Comparison of ENCODE assay signal across 10 mouse cellular contexts in genomic region chr9:115858848-115859247, GRCm38 (mm10). TPM values are rescaled to one million over a fixed set of nuclear protein-coding genes. Genes with fewer than 3 reads are reported as not detected.
DNase-seq lines count a peak whose midpoint lies in the region; ATAC-seq and TF ChIP-seq lines count a peak whose summit lies in the region.
"Had no signal": no experiment of that assay in that cellular context is flagged by ENCODE, and none has a peak within 500 bp of the region (broad histone marks: within the 10 kb centered on the region; RNA-seq: fewer than 3 reads in every experiment).

No protein-coding gene starts in this region.

- TF ChIP-seq EP300 in heart, postnatal 0 days (IDR thresholded peaks at IDR 0.05; ENCODE audit: low read depth): no peak

- WGBS in heart, postnatal 0 days: 42% methylated on average over 3 of the region's 3 CpGs
- WGBS in midbrain, embryonic 14.5 days: 79% methylated on average over 3 of the region's 3 CpGs
- 83% methylated on average over 3 of the region's 3 CpGs for WGBS in midbrain, embryonic 15.5 days
- WGBS in midbrain, embryonic 13.5 days: 82% methylated on average over 3 of the region's 3 CpGs

- H3K4me3 ChIP-seq in heart, postnatal 0 days (ENCODE audit: low read depth, low read length): no peak overlapping the region
- H3K4me3 ChIP-seq in midbrain, embryonic 14.5 days (replicated peaks; ENCODE audit: low read depth, low read length): no peak overlapping the region
- no peak overlapping the region for H3K4me3 ChIP-seq in midbrain, embryonic 15.5 days
- no peak overlapping the region for H3K4me3 ChIP-seq in midbrain, embryonic 13.5 days (replicated peaks)

- H3K4me2 ChIP-seq in heart, postnatal 0 days (ENCODE audit: low read depth, low read length): no peak overlapping the region
- H3K4me2 ChIP-seq in midbrain, embryonic 14.5 days (ENCODE audit: low read length): no peak overlapping the region
- no peak overlapping the region for H3K4me2 ChIP-seq in midbrain, embryonic 15.5 days
- H3K4me2 ChIP-seq in midbrain, embryonic 13.5 days (replicated peaks): no peak overlapping the region

- H3K9me3 ChIP-seq in heart, postnatal 0 days (replicated peaks; ENCODE audit: control insufficient read depth, low read length): no peaks in the 10 kb centered on the region
- H3K9me3 ChIP-seq in midbrain, embryonic 14.5 days (ENCODE audit: control insufficient read depth, low read length): no peaks in the 10 kb centered on the region
- no peaks in the 10 kb centered on the region for H3K9me3 ChIP-seq in midbrain, embryonic 15.5 days
- no peaks in the 10 kb centered on the region for H3K9me3 ChIP-seq in midbrain, embryonic 13.5 days

- no peak; the same call in 1 of the 2 replicates for ATAC-seq in heart, postnatal 0 days (ENCODE audit: insufficient read depth, low read depth)
- no peak for ATAC-seq in midbrain, embryonic 14.5 days (ENCODE audit: low FRiP score, low TSS enrichment)
- ATAC-seq in midbrain, embryonic 15.5 days (replicated peaks): no peak
- ATAC-seq in common myeloid progenitor, adult 5-6 weeks (replicated peaks; ENCODE audit: low read depth, poor library complexity, severe bottlenecking): peak; percentile 78
- no peak for ATAC-seq in midbrain, embryonic 13.5 days
- no peak for ATAC-seq in erythroid progenitor cell, adult 5-6 weeks (replicated peaks; ENCODE audit: low FRiP score, poor library complexity, severe bottlenecking)

- no peak for DNase-seq in heart, postnatal 0 days (ENCODE audit: low spot score)
- no peak for DNase-seq in heart, postnatal 25 days (ENCODE audit: low spot score)
- peak; percentile 39 for DNase-seq in midbrain, embryonic 14.5 days
- DNase-seq in thymus, postnatal 0 days (ENCODE audit: low spot score): peak; percentile 15

- no peak overlapping the region for H3K27ac ChIP-seq in heart, postnatal 0 days (ENCODE audit: low read depth)
- no peak overlapping the region for H3K27ac ChIP-seq in midbrain, embryonic 14.5 days (replicated peaks; ENCODE audit: low read depth, low read length)
- no peak overlapping the region for H3K27ac ChIP-seq in midbrain, embryonic 15.5 days
- H3K27ac ChIP-seq in midbrain, embryonic 13.5 days: no peak overlapping the region
- H3K27ac ChIP-seq: macrophage had no signal

- H3K27me3 ChIP-seq in heart, postnatal 0 days (ENCODE audit: control insufficient read depth, insufficient read depth, low read length): no peaks in the 10 kb centered on the region
- H3K27me3 ChIP-seq in midbrain, embryonic 14.5 days (ENCODE audit: control insufficient read depth, insufficient read depth, low read length): no peaks in the 10 kb centered on the region
- H3K27me3 ChIP-seq in midbrain, embryonic 15.5 days (replicated peaks): no peaks in the 10 kb centered on the region
- H3K27me3 ChIP-seq in midbrain, embryonic 13.5 days: no peaks in the 10 kb centered on the region

- intact Hi-C loops in heart, postnatal 25 days (cut with DNase I): no loop called here

- TF ChIP-seq CTCF in heart, postnatal 0 days (IDR thresholded peaks at IDR 0.05; ENCODE audit: low read depth): peak; percentile 56

- no peaks in the 10 kb centered on the region for H3K4me1 ChIP-seq in heart, postnatal 0 days (ENCODE audit: control insufficient read depth, insufficient read depth)
- H3K4me1 ChIP-seq in midbrain, embryonic 14.5 days (ENCODE audit: control insufficient read depth, insufficient read depth, low read length): no peaks in the 10 kb centered on the region
- H3K4me1 ChIP-seq in midbrain, embryonic 15.5 days: no peaks in the 10 kb centered on the region
- H3K4me1 ChIP-seq in midbrain, embryonic 13.5 days (replicated peaks): no peaks in the 10 kb centered on the region

- H3K36me3 ChIP-seq in heart, postnatal 0 days (replicated peaks; ENCODE audit: control insufficient read depth, insufficient read depth, low read length): no peaks in the 10 kb centered on the region
- H3K36me3 ChIP-seq in midbrain, embryonic 14.5 days (ENCODE audit: control insufficient read depth, insufficient read depth, low read length): no peaks in the 10 kb centered on the region
- no peaks in the 10 kb centered on the region for H3K36me3 ChIP-seq in midbrain, embryonic 15.5 days (replicated peaks)
- H3K36me3 ChIP-seq in midbrain, embryonic 13.5 days: no peaks in the 10 kb centered on the region

- H3K9ac ChIP-seq in heart, postnatal 0 days (replicated peaks; ENCODE audit: low read depth, low read length): no peak overlapping the region
- H3K9ac ChIP-seq in midbrain, embryonic 14.5 days (replicated peaks; ENCODE audit: low read length): no peak overlapping the region
- H3K9ac ChIP-seq in midbrain, embryonic 15.5 days: no peak overlapping the region
- H3K9ac ChIP-seq in midbrain, embryonic 13.5 days (replicated peaks): no peak overlapping the region

RNA-seq across cellular contexts. Expression of gene Gadl1, which starts 50.4 kb away (rescaled TPM):
- total RNA-seq in heart, postnatal 0 days (2014; rRNA removed; ENCODE audit: low replicate concordance): 0.19 and 2.6 TPM in 2 replicates
- polyA plus RNA-seq in heart, postnatal 0 days (2015; fragmentation: Nextera tagmentation; extraction: Ambion mirVana): 0.74 and 1.1 TPM in 2 replicates
- total RNA-seq in heart, postnatal 25 days (2021): under 1 TPM in 1 of 2 experiments, not detected in 1; 0.05 TPM
- 0.13 and 0.32 TPM in 2 replicates for polyA plus RNA-seq in midbrain, embryonic 14.5 days (2014; fragmentation: Nextera tagmentation; extraction: Ambion mirVana)
- 0.18 and 0.49 TPM in 2 replicates for polyA plus RNA-seq in midbrain, embryonic 15.5 days (2015; fragmentation: Nextera tagmentation; extraction: Ambion mirVana)
- 1.2 and 1.8 TPM in 2 replicates for total RNA-seq in common myeloid progenitor, adult 5-6 weeks (2017)
- polyA plus RNA-seq in thymus, postnatal 0 days (2015; fragmentation: Nextera tagmentation; extraction: Ambion mirVana): 0.36 and 0.59 TPM in 2 replicates
- 0.22 and 0.49 TPM in 2 replicates for polyA plus RNA-seq in midbrain, embryonic 13.5 days (2015; fragmentation: Nextera tagmentation; extraction: Ambion mirVana)
- total RNA-seq in erythroid progenitor cell, adult 5-6 weeks (2015; ENCODE audit: low replicate concordance): not detected in 2 replicates
- total RNA-seq in erythroid progenitor cell, adult 5-6 weeks (2017; ENCODE audit: low replicate concordance): not detected in 2 replicates
- polyA plus RNA-seq: gonadal fat pad, adult 2 months; macrophage had no signal

Comparison
In these comparisons a context has a peak if more than half of its experiments do, and no peak if none do; other contexts are left out.
1. DNase-seq: peak in midbrain, embryonic 14.5 days (single experiment) and thymus, postnatal 0 days (single experiment); none in heart, postnatal 0 days (single experiment) and heart, postnatal 25 days (single experiment).